Mouse (Mus musculus) testis, adult 2 months (tissue): ENCODE measurements around the gene Shc1. TPM values are rescaled to one million over a fixed set of nuclear protein-coding genes. Genes with fewer than 3 reads are reported as not detected.
A peak's percentile ranks its signal among the peaks of the same experiment; 100 is the strongest.

Experiments
- H3K27ac ChIP-seq: fragments of 200-500 bp; 2 replicates; pipeline ENCODE4 v1.5.1; 2012; ENCODE audit warnings: low read depth, low read length; ENCODE audit not compliant: control insufficient read depth, insufficient read depth
- H3K27me3 ChIP-seq: fragments of 200-500 bp; 2 replicates; pipeline ENCODE4 v1.6.1; 2012; ENCODE audit warnings: mild to moderate bottlenecking, low read length, moderate library complexity; ENCODE audit not compliant: control insufficient read depth, insufficient read depth
- H3K36me3 ChIP-seq: fragments of 200-500 bp; 2 replicates; pipeline ENCODE4 v1.6.1; 2012; ENCODE audit warnings: mild to moderate bottlenecking, low read length; ENCODE audit not compliant: control insufficient read depth, insufficient read depth
- H3K4me1 ChIP-seq: fragments of 200-500 bp; 2 replicates; pipeline ENCODE4 v1.6.1; 2012; ENCODE audit warnings: low read length; ENCODE audit not compliant: control insufficient read depth, insufficient read depth
- H3K4me3 ChIP-seq: fragments of 200-500 bp; 2 replicates; pipeline ENCODE4 v1.5.1; 2012; ENCODE audit warnings: low read depth, mild to moderate bottlenecking, low read length, moderate library complexity, mixed read lengths; ENCODE audit not compliant: control insufficient read depth
- CTCF ChIP-seq: fragments of 200-500 bp; IDR thresholded peaks from 2 replicates; pipeline ENCODE4 v1.5.1; 2012; ENCODE audit warnings: low read depth, mild to moderate bottlenecking, inconsistent platforms, low read length, moderate library complexity; ENCODE audit not compliant: control insufficient read depth, insufficient read depth, insufficient replicate concordance
- POLR2A ChIP-seq: fragments of 200-500 bp; IDR thresholded peaks from 2 replicates; pipeline ENCODE4 v1.6.1; 2012; ENCODE audit warnings: low read depth, mild to moderate bottlenecking, inconsistent platforms, low read length, moderate library complexity; ENCODE audit not compliant: control insufficient read depth
- polyA plus RNA-seq: library from polyadenylated mRNA; depleted of rRNA; stranded (reverse); fragments of >200 nt; gene quantifications from 2 replicates; pipeline ENCODE4 v1.2.3, GENCODE M21; 2012

Gene Shc1
- polyA plus RNA-seq, 1 experiment = 17.3 TPM

GRCm38 (mm10) chr3:89456726-89457665, 38.8 kb downstream of the Shc1 start:
- H3K4me3 ChIP-seq = no peak overlapping the region; the same call in 1 of the 2 replicates
- no peaks in the 10 kb centered on the region for H3K27me3 ChIP-seq
- TF ChIP-seq POLR2A (no peak), CTCF (peak; percentile 52; the same call in 1 of the 2 replicates)
- H3K27ac ChIP-seq = no peak overlapping the region
- peaks cover 4% of the 10 kb centered on the region for H3K4me1 ChIP-seq
- no peaks in the 10 kb centered on the region for H3K36me3 ChIP-seq

GRCm38 (mm10) chr3:89458372-89458964, 40.2 kb downstream of the Shc1 start:
- peak overlapping the region; percentile 28; the same call in 1 of the 2 replicates for H3K4me3 ChIP-seq
- no peak overlapping the region for H3K27ac ChIP-seq
- no peak for TF ChIP-seq CTCF
- no peak for TF ChIP-seq POLR2A
- H3K4me1 ChIP-seq = no peaks in the 10 kb centered on the region; the same call in 1 of the 2 replicates
- H3K27me3 ChIP-seq = no peaks in the 10 kb centered on the region
- H3K36me3 ChIP-seq = no peaks in the 10 kb centered on the region

DNA sequence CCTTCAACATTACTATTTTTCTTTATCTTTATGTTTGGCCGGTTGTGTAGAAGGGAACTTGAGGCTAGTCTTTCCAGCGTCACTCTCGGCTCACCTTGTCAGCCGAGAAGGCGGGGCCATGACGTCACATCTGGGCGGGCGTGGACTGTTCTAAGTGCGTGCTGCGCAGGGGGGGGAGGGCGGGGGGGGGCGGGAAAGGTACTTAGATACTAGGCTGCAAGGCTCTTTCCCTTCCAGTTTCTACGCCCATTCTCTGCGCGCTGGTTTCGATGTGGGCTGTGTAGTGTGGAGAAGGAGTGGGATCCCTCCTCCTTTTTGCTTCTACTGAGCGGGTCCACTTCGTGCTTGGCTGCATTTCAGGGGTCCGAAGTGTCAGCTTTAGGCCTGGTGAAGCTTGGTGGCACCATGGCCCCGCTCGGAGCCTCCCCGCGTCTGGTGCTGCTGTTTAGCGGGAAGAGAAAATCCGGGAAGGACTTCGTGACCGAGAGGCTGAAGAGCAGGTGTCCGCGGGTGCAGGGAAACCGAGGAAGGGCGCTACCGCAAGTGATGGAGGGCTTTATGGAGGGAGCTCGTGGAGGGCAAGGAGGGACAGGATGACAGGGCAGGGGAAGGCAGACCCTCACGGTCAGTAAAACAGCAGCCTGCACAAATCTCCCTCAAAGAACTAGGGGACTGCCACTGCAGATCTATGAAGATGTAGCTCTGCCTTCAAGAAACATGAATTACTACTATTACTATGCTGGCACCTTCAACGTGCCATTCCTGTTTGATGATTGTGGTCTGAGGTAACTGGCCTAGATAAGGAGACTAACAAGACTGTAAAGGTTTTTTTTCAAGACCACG, 40.9 kb downstream of the Shc1 start:
- no peak for TF ChIP-seq CTCF
- TF ChIP-seq POLR2A = 0 out of 2 replicates have a peak, but pooled peaks have one; percentile 17
- no peak overlapping the region; the same call in 1 of the 2 replicates for H3K27ac ChIP-seq
- no peaks in the 10 kb centered on the region for H3K36me3 ChIP-seq
- H3K27me3 ChIP-seq = no peaks in the 10 kb centered on the region
- H3K4me1 ChIP-seq = no peaks in the 10 kb centered on the region; the same call in 1 of the 2 replicates
- H3K4me3 ChIP-seq = peak overlapping the region; percentile 87

DNA sequence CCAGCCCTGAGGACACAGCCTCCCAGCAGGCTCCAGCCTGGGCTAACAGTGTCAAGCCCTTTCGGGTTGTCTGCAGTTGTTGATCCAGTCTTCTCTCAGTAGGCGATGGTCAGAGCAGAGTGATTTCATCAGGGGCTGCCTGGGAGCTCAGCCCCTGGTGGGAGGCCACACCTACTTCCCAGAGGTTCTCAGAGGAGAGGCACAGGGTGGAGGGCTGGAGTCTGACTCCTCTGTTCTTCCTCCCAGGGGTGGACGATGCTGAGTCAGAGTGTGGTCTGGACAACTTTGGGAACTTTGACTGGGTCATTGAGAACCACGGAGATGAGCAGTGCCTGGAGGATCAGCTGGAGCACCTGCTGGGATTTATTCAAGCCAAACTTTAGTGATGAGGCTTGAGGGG, 50.0 kb downstream of the Shc1 start:
- no peak for TF ChIP-seq CTCF
- no peak for TF ChIP-seq POLR2A
- Histone ChIP-seq H3K4me3 (no peak overlapping the region), H3K27me3 (no peaks in the 10 kb centered on the region), H3K36me3 (no peaks in the 10 kb centered on the region), H3K4me1 (peaks cover 2% of the 10 kb centered on the region), H3K27ac (no peak overlapping the region)

- Histone ChIP-seq H3K36me3 (no peaks in the 10 kb centered on the region), H3K4me1 (peaks cover 2% of the 10 kb centered on the region; the same call in 1 of the 2 replicates), H3K27ac (no peak overlapping the region), H3K27me3 (no peaks in the 10 kb centered on the region), H3K4me3 (no peak overlapping the region)
- no peak for TF ChIP-seq CTCF
- no peak for TF ChIP-seq POLR2A
These were observed 54.0 kb downstream of the Shc1 start for GRCm38 (mm10) chr3:89472280-89472679.

GRCm38 (mm10) chr3:89473838-89474237, 55.6 kb downstream of the Shc1 start:
- TF ChIP-seq POLR2A (no peak), CTCF (no peak)
- Histone ChIP-seq H3K4me3 (no peak overlapping the region), H3K27me3 (no peaks in the 10 kb centered on the region), H3K36me3 (no peaks in the 10 kb centered on the region), H3K4me1 (peaks cover 2% of the 10 kb centered on the region; the same call in 1 of the 2 replicates), H3K27ac (no peak overlapping the region)
